Mouse (Mus musculus) kidney, embryonic 16.5 days (tissue): ENCODE measurements around the gene Acot7. TPM values are rescaled to one million over a fixed set of nuclear protein-coding genes. Genes with fewer than 3 reads are reported as not detected.
A peak's percentile ranks its signal among the peaks of the same experiment; 100 is the strongest.

Experiments
- ATAC-seq: fragments of 200-750 bp; cut with Nextera tagmentation; 2 replicates; pipeline ENCODE4 v1.8.0; 2017; ENCODE audit warnings: moderate TSS enrichment; ENCODE audit not compliant: low FRiP score, low TSS enrichment
- H3K27ac ChIP-seq: fragments of 300-500 bp; sonication (generic); 2 replicates; pipeline ENCODE4 v1.5.1; 2014; ENCODE audit warnings: low read length
- H3K27me3 ChIP-seq: fragments of 300-500 bp; sonication (generic); 2 replicates; pipeline ENCODE4 v1.6.1; 2014; ENCODE audit warnings: low read length, control low read depth, mixed read lengths; ENCODE audit not compliant: insufficient read depth
- H3K36me3 ChIP-seq: fragments of 300-500 bp; sonication (generic); 2 replicates; pipeline ENCODE4 v1.6.1; 2014; ENCODE audit warnings: low read length, control low read depth, mixed read lengths; ENCODE audit not compliant: insufficient read depth
- H3K4me1 ChIP-seq: fragments of 300-500 bp; sonication (generic); 2 replicates; pipeline ENCODE4 v1.6.1; 2014; ENCODE audit warnings: low read length, control low read depth, mixed read lengths; ENCODE audit not compliant: insufficient read depth
- H3K4me2 ChIP-seq: fragments of 300-500 bp; sonication (generic); replicated peaks from 2 replicates; pipeline ENCODE4 v1.6.1; 2014; ENCODE audit warnings: low read depth, low read length
- H3K4me3 ChIP-seq: fragments of 300-500 bp; sonication (generic); 2 replicates; pipeline ENCODE4 v1.5.1; 2014; ENCODE audit warnings: mild to moderate bottlenecking, low read length
- H3K9ac ChIP-seq: fragments of 300-500 bp; sonication (generic); replicated peaks from 2 replicates; pipeline ENCODE4 v1.6.1; 2014; ENCODE audit warnings: low read length
- H3K9me3 ChIP-seq: fragments of 300-500 bp; sonication (generic); 2 replicates; pipeline ENCODE4 v1.6.1; 2016; ENCODE audit warnings: low read length, control low read depth
- WGBS: fragments of 180-500 bp; shearing (Covaris S2); extraction: QIAGEN DNeasy Blood & Tissue Kit; methylation state at CpG from one replicate; pipeline ENCODE4 v1.1.7; 2014; 5-methylcytosine and 5-hydroxymethylcytosine counted together
- polyA plus RNA-seq: library from polyadenylated mRNA; unstranded; fragments of >200 nt; fragmentation: Nextera tagmentation; extraction: Ambion mirVana; gene quantifications from 2 replicates; pipeline ENCODE4 v1.2.1, GENCODE M21; 2015

The Acot7 gene
- polyA plus RNA-seq, 1 experiment from 2014 or later = 76.4 TPM

DNA sequence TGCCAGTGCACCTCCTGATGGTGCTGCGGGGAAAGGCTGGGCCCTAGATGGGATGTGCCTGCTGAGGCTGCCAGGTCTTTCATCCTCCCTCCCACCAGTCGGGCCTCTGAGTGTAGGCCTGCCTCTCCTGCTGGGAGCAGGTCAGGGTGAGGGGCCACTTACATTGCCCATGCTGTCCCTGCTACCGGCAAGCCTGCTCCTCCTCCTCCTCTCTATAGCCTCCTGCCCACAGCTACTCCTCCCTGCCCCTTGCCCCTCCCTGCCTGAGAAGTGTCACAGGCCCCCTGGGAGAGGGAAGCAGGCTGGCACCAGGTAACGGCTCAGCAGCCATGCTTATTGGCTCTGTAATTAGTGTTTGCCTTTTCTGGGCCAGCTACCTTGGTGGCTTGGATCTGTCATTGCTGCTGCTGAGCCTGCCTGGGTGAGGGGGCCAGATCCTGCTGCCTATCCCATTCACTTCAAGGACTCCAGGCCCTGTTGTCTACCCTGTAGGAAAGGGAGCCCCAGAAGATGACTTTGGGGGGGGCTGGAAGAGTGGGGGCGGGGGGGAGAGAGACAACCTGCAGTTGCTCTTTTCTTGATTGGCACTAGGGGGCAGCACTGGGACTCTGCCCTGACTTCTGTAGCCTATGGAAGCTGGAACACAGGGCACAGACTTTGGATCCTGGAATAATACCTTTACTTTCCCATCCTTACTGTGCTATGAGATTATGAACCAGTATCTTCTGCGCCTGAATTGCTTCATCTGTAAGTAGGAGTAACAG is 41.6 kb upstream of the Acot7 start:
- Histone ChIP-seq H3K27ac (no peak overlapping the region), H3K4me1 (peaks cover 24% of the 10 kb centered on the region), H3K9ac (no peak overlapping the region), H3K36me3 (no peaks in the 10 kb centered on the region), H3K4me3 (no peak overlapping the region), H3K4me2 (no peak overlapping the region), H3K27me3 (peaks cover 33% of the 10 kb centered on the region), H3K9me3 (no peaks in the 10 kb centered on the region)
- ATAC-seq = no peak
- 32% methylated on average over 6 of the region's 6 CpGs for WGBS

DNA sequence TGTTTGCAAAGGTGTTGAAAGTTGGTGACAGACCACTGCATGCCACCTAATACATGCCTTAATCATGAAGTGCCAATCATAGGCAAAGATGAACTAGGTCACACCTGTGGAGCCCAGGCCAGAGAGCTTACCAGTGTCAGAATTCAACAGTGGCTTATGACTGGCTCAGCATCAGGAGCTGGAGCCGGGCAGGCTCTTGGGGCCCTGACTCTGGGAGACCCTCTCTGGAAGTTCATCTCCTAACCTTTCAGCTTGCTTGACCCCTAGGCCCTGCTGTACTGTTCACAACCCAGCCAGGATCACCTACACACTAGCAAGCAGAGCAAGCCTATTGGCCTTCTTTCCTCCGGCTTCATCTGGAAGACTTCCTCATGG is 41.1 kb upstream of the Acot7 start:
- no peak overlapping the region for H3K9ac ChIP-seq
- peaks cover 19% of the 10 kb centered on the region for H3K4me1 ChIP-seq
- H3K4me2 ChIP-seq = no peak overlapping the region
- no peak for ATAC-seq
- H3K36me3 ChIP-seq = no peaks in the 10 kb centered on the region
- H3K27ac ChIP-seq = no peak overlapping the region
- peaks cover 28% of the 10 kb centered on the region for H3K27me3 ChIP-seq
- 93% methylated on average over 2 of the region's 2 CpGs for WGBS
- H3K4me3 ChIP-seq = no peak overlapping the region
- H3K9me3 ChIP-seq = no peaks in the 10 kb centered on the region

DNA sequence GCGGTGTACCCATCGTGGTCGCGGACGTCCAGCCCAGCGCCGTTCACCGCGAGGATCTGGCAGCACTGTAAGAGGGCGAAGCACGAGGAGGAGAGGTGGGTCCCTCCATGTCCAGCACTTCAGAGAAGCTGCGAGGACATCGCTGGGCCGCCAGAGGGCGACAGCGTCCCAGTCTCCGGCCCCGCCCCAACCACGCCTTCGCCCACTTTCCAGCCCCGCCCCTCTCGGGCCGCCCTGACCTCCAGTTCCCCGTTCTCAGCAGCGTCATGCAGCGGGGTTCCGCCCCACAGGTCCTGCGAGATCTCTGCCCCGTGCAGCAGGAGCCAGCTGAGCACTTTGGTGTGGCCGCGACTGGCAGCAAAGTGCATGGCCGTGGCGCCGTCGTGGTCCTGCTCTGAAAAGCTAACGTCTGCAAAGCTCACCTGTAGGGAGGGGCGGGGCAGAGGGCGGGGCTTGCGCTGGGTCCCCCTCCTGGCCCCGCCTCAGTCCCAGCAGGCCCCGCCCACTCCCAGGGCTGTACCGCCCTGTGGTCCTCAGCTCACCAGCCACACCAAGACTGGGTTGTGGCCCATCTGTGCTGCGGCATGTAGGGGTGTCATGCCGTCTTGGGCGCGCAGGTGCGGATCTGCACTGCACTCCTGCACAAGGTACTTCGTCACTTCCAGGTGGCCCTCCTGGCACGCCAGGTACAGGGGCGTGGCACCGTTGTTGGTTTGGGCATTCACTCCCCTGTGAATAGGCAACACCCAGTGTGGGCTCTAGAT is 39.3 kb upstream of the Acot7 start:
- ATAC-seq = peak; percentile 82

DNA sequence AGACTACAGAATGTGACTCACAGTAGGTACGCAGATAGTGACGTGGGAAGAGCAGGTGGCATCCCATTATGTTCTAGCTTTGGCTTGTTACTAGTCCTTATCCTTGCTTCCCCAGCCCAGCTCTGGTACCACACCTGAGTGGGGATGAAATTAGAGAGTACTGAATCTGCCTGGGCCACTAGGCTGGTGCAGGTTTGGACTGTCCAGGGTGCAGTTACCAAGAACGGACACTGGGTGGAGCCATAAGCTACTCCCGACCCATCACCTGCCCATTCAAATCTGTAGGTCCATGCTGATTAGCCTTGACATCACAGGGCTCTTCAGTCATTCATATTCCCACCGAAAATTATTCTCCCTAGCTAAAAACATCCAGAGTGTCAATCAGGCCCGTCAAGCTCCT is 37.5 kb upstream of the Acot7 start:
- no peak overlapping the region for H3K9ac ChIP-seq
- peaks cover 14% of the 10 kb centered on the region for H3K4me1 ChIP-seq
- no peak overlapping the region for H3K4me3 ChIP-seq
- no peaks in the 10 kb centered on the region for H3K36me3 ChIP-seq
- no peak for ATAC-seq
- H3K27ac ChIP-seq = no peak overlapping the region
- H3K4me2 ChIP-seq = no peak overlapping the region
- 0 out of 2 replicates have a peak, but pooled peaks cover 3% of the 10 kb centered on the region for H3K27me3 ChIP-seq
- WGBS = 30% methylated on average over 6 of the region's 6 CpGs
- H3K9me3 ChIP-seq = no peaks in the 10 kb centered on the region

More for the DNA sequence above, 39.3 kb upstream of the Acot7 start:
- H3K27me3 ChIP-seq = peaks cover 11% of the 10 kb centered on the region
- no peaks in the 10 kb centered on the region for H3K9me3 ChIP-seq
- peak overlapping the region; percentile 67 for H3K4me2 ChIP-seq
- peak overlapping the region; percentile 49; the same call in 1 of the 2 replicates for H3K9ac ChIP-seq
- H3K4me3 ChIP-seq = peak overlapping the region; percentile 51
- 2% methylated on average over 50 of the region's 51 CpGs for WGBS
- peaks cover 10% of the 10 kb centered on the region for H3K4me1 ChIP-seq
- H3K27ac ChIP-seq = no peak overlapping the region
- H3K36me3 ChIP-seq = no peaks in the 10 kb centered on the region

DNA sequence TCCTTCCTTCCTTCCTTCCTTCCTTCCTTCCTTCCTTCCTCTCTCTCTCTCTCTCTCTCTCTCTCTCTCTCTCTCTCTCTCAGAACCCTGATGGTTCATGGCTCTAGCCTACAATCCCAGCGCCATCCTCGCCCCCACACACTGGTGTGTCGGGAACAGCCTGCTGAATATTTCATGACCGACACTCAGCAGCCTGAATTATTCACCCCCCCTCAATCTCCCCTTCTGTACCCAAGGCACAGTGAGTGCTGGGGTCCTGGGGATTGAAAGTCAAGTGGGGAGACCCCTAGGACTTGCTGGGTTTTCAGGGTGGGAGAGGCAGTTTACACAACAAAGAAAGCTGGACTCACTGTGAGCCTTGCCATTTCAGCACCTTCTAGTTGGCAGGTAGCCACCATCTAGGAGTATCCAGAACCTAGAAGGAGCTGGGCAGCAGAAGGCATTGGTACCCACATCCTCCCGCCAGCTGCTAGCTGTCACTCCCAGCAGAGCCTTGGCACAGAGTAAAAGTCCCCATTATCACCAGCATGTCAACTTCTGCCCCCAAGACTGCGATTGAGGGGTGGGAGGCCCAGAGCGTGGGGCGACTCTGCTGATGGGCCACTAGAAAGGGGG is 36.3 kb upstream of the Acot7 start:
- Histone ChIP-seq H3K27me3 (0 out of 2 replicates have a peak, but pooled peaks cover 3% of the 10 kb centered on the region), H3K9ac (no peak overlapping the region), H3K4me2 (no peak overlapping the region), H3K9me3 (no peaks in the 10 kb centered on the region), H3K27ac (no peak overlapping the region), H3K4me1 (peaks cover 26% of the 10 kb centered on the region), H3K36me3 (no peaks in the 10 kb centered on the region), H3K4me3 (no peak overlapping the region)
- ATAC-seq = no peak
- 67% methylated on average over 8 of the region's 8 CpGs for WGBS

DNA sequence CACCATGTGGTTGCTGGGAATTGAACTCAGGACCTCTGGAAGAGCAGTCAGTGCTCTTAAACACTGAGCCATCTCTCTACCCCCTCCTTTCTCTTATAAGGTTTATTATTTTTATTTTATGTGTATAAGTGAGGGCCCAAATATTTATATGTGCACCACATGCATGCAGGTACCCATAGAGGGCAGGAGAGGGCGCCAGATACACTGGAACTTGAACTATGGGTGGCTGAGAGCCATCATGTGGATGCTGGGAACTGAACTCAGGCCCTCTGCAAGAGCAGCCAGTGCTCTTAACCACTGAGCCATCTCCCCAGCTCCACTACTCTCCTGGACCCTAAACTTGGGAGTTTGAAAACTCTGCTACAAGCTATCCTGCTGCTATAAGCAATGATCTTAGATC is 34.3 kb upstream of the Acot7 start:
- 0 out of 2 replicates have a peak, but pooled peaks cover 3% of the 10 kb centered on the region for H3K27me3 ChIP-seq
- H3K4me1 ChIP-seq = peaks cover 30% of the 10 kb centered on the region
- 56% methylated on average over 1 of the region's 1 CpGs for WGBS
- H3K9me3 ChIP-seq = no peaks in the 10 kb centered on the region
- no peak overlapping the region for H3K4me3 ChIP-seq
- H3K9ac ChIP-seq = no peak overlapping the region
- H3K36me3 ChIP-seq = no peaks in the 10 kb centered on the region
- ATAC-seq = no peak
- H3K27ac ChIP-seq = no peak overlapping the region
- H3K4me2 ChIP-seq = no peak overlapping the region

DNA sequence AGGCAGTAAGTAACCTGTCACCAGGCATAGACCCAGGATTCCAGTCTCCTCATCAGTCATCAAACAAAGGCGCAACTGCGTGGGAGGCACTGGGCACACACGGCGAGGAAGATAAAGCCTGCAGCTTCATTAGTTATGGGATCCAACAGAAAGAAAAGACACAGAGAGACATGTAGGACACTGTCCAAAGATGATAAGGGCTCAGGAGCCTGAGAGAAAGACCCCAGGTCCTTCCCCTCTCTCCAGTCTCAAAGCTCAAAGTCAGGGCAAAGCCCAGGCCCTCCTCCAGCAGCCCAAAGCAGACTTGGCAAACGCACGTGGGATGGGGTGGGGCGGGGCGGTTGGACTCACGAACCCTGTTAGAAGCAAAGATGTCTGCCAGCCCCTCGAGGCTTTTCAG is 32.5 kb upstream of the Acot7 start:
- no peak overlapping the region for H3K4me3 ChIP-seq
- H3K4me1 ChIP-seq = peaks cover 25% of the 10 kb centered on the region
- ATAC-seq = no peak
- no peak overlapping the region for H3K9ac ChIP-seq
- no peaks in the 10 kb centered on the region for H3K9me3 ChIP-seq
- peak overlapping the region; percentile 86 for H3K27ac ChIP-seq
- no peaks in the 10 kb centered on the region for H3K36me3 ChIP-seq
- WGBS = 29% methylated on average over 10 of the region's 10 CpGs
- H3K4me2 ChIP-seq = no peak overlapping the region
- H3K27me3 ChIP-seq = peaks cover 10% of the 10 kb centered on the region; the same call in 1 of the 2 replicates

DNA sequence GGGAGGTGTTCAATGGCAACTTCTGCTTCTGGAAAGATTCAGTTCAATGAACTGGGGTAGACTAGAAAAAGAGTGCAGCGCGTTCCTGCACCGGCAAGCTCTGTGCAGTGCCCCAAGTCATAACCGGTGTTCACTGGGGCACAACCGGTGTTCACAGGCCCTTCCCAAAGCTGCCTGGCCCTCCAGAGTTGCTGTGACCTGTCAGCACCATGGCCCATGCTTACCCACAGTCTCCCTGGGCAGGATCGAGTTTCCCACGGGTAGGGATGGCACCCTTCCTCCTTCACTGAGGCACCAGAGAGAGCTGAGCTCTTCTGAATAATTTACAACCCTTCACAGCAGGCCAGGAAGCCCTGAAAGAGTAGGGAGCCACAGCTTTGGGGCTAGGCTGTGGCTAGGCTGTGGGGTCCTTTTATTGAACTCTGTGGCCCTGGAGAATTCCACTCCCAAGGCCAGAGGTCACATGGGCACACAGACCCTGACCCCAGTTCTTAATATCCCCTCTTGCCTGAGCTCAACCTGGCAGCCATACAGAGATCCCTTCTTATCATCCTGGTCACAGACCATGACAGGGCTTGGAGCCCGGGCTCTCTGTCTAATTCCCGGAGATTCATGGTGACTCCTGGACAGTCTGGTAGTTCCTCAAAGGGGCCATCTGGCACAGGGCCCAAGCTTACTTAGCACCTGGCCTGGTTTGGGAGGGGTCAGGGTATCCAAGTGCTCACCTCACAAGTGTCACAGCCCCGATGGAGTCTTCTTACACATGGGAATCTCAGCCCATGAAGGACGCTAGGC is 31.7 kb upstream of the Acot7 start:
- Histone ChIP-seq H3K4me3 (no peak overlapping the region), H3K4me1 (peaks cover 25% of the 10 kb centered on the region), H3K27ac (peak overlapping the region; percentile 86), H3K27me3 (peaks cover 15% of the 10 kb centered on the region), H3K4me2 (no peak overlapping the region), H3K9ac (no peak overlapping the region; the same call in 1 of the 2 replicates), H3K36me3 (no peaks in the 10 kb centered on the region), H3K9me3 (no peaks in the 10 kb centered on the region)
- peak; percentile 90 for ATAC-seq
- 20% methylated on average over 11 of the region's 11 CpGs for WGBS

DNA sequence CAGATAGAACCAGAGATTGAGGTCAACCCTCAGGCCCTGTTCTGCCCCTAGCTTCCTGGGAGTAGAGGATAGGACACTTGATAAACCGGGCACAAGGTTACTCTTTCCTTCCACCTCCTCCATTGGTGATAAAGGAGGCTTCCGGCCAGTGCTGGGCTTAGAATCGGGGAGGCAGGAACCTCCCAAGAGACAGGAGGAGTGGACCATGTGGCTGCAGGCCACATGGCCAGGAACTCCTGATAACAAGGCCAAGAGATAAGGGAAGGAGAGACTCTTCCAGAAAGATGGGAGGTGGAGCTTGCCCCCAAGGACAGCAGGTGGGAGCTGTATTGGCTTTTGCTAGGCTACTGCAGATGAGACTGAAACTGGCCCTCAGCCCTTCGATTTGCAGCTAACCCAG is 27.4 kb upstream of the Acot7 start:
- Histone ChIP-seq H3K9me3 (no peaks in the 10 kb centered on the region), H3K4me2 (no peak overlapping the region), H3K9ac (no peak overlapping the region), H3K4me3 (no peak overlapping the region), H3K36me3 (no peaks in the 10 kb centered on the region), H3K27ac (no peak overlapping the region), H3K27me3 (peaks cover 31% of the 10 kb centered on the region), H3K4me1 (peaks cover 28% of the 10 kb centered on the region)
- ATAC-seq = no peak
- 70% methylated on average over 4 of the region's 4 CpGs for WGBS
